Mouse (Mus musculus) hindbrain, embryonic 13.5 days (tissue): ENCODE data around the gene Aldh2. TPM values are rescaled to one million over a fixed set of nuclear protein-coding genes. Genes with fewer than 3 reads are reported as not detected.
"Not testable (repeated sequence)": the region's sequence is repeated elsewhere in the genome, so short reads cannot be mapped to it uniquely, and the experiment has no call there.

Source experiments
- ATAC-seq: fragments of 200-750 bp; cut with Nextera tagmentation; 2 replicates; pipeline ENCODE4 v1.8.0; 2017; ENCODE audit warnings: moderate TSS enrichment; ENCODE audit not compliant: low FRiP score
- H3K27ac ChIP-seq: fragments of 300-500 bp; sonication (generic); 2 replicates; pipeline ENCODE4 v1.5.1; 2015; ENCODE audit warnings: inconsistent platforms, mild to moderate bottlenecking, moderate library complexity
- H3K27me3 ChIP-seq: fragments of 300-500 bp; sonication (generic); 2 replicates; pipeline ENCODE4 v1.6.1; 2015; ENCODE audit warnings: mild to moderate bottlenecking, inconsistent platforms
- H3K36me3 ChIP-seq: fragments of 300-500 bp; sonication (generic); 2 replicates; pipeline ENCODE4 v1.6.1; 2015; ENCODE audit warnings: mild to moderate bottlenecking, inconsistent platforms
- H3K4me1 ChIP-seq: fragments of 300-500 bp; sonication (generic); replicated peaks from 2 replicates; pipeline ENCODE4 v1.6.1; 2015; ENCODE audit warnings: inconsistent platforms
- H3K4me2 ChIP-seq: fragments of 300-500 bp; sonication (generic); 2 replicates; pipeline ENCODE4 v1.6.1; 2015; ENCODE audit warnings: inconsistent platforms, mild to moderate bottlenecking, moderate library complexity
- H3K4me3 ChIP-seq: fragments of 300-500 bp; sonication (generic); 2 replicates; pipeline ENCODE4 v1.5.1; 2015; ENCODE audit warnings: mild to moderate bottlenecking, inconsistent platforms
- H3K9ac ChIP-seq: fragments of 300-500 bp; sonication (generic); 2 replicates; pipeline ENCODE4 v1.6.1; 2015; ENCODE audit warnings: mild to moderate bottlenecking, inconsistent platforms
- H3K9me3 ChIP-seq: fragments of 300-500 bp; sonication (generic); 2 replicates; pipeline ENCODE4 v1.6.1; 2016; ENCODE audit warnings: inconsistent platforms
- WGBS: fragments of 180-500 bp; shearing (Covaris S2); methylation state at CpG from one replicate; pipeline ENCODE4 v1.1.7; 2015; 5-methylcytosine and 5-hydroxymethylcytosine counted together
- polyA plus RNA-seq: library from polyadenylated mRNA; unstranded; fragments of >200 nt; fragmentation: Nextera tagmentation; extraction: Ambion mirVana; gene quantifications from 2 replicates; pipeline ENCODE4 v1.2.1, GENCODE M21; 2015

The Aldh2 gene
- polyA plus RNA-seq, 1 experiment from 2014 or later: 109 TPM

DNA sequence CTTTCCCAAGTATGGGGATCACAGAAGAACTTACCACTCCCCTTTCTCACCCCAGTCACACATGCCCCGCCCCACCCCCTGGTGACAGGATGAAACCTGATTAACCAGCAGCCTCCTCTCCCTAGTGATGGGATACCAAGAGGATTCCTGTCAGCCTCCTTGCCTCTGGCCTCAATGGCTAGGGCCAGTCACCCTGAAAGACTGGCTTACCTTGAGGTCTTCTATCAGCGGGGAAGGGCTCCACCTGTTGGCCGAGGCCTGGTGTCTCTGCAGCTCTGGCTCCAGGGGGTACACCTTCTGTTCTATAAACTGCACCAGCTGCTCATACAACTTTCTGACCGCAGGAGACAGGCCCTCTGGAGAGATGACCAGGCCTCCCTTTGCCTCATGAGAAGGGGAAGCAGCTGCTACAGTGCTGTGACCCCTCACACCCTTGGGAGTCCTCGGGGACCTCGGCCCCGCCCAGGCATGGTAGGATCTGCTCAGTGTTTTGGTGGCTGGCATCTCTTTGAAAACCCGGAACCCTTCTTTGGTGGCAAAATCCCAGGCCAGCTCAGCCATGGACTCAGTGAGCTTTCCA is 16.0 kb upstream of the Aldh2 start:
- ATAC-seq, H3K27ac ChIP-seq, H3K4me1 ChIP-seq, H3K4me3 ChIP-seq, H3K27me3 ChIP-seq, H3K9me3 ChIP-seq, H3K9ac ChIP-seq, H3K4me2 ChIP-seq, H3K36me3 ChIP-seq: not testable (repeated sequence)
- WGBS: 52% methylated on average over 8 of the region's 8 CpGs

DNA sequence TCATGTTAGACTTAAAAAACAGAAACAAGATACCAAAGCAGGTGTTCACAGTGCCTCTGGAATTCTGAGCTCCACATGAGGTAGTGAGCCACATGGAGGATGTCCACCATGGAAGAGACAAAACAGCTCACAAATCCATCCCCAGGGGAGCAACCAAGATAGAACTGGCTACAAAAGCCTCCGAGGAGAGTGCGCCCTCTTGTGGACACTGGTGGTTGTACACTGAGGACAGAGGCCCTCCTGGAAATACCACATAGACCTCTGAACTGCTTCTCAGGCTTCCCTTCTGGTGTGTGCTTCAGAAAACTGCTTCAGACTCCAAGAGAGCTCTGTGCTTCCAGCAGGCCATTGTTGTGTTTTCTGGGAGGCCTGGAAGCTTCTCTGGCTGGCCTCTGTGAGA is 12.5 kb upstream of the Aldh2 start:
- H3K36me3 ChIP-seq: no peaks in the 10 kb centered on the region
- H3K9ac ChIP-seq: no peak overlapping the region
- no peaks in the 10 kb centered on the region for H3K9me3 ChIP-seq
- 2% methylated on average over 2 of the region's 2 CpGs for WGBS
- no peak overlapping the region for H3K4me3 ChIP-seq
- no peak overlapping the region for H3K4me2 ChIP-seq
- H3K27me3 ChIP-seq: no peaks in the 10 kb centered on the region
- no peak overlapping the region for H3K27ac ChIP-seq
- 0 out of 2 replicates have a peak, but pooled peaks cover 4% of the 10 kb centered on the region for H3K4me1 ChIP-seq
- no peak for ATAC-seq

DNA sequence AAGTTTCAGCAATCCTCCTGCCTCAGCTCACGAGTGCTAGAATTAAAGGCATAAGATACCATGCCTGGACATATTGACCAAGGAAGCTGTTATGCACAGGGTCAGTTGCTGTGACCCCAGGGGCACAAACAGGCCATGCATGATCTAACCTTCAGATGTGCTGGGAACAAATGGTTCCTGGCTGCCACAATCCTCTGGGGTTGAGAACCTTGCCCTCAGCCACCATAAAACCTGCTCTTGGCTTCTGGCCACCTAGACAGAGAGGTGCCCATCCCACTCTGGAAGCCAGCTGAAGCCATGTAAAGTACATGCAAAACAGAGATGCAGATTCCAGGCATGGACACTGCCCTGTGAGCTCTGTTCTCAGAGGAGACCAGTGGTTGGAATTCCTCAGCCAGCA is 10.2 kb upstream of the Aldh2 start:
- WGBS: 84% methylated on average over 1 of the region's 1 CpGs
- H3K4me3 ChIP-seq, H3K36me3 ChIP-seq, H3K27ac ChIP-seq, H3K4me2 ChIP-seq, ATAC-seq, H3K9me3 ChIP-seq, H3K9ac ChIP-seq, H3K4me1 ChIP-seq, H3K27me3 ChIP-seq: not testable (repeated sequence)

DNA sequence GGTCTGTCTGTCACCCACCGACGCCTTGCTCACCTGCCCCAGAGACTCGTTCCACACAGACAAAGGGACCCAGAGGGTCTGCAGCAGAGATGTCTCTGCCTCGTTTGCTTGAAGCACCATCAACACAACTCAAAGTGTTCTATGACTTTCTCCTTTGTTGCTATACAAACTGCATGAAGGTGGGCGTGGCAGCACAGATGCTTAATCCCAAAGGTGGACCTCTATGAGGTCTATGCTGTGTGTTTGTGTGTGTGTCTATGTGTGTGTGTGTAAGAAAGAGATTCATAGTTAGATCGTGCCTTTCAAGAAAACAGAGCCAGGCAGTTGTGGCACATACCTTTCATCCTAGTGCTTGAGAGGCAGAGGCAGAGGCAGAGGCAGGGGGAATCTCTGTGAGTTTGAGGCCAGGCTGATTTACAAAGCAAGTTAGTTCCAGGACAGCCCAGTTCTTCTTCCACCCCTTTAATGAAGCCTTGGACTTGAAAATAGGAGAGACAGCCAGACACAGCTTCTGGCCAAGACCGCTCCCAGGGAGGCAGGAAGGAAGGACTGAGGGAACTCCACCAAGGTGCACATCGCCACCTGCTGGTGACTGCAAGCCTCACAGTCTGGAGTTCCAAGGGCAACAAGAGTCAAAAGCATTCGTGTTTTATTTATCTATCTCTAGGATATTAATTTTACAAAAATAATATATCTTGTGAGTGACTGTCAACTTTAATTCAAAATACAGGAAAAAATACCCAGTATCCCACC is 8.1 kb upstream of the Aldh2 start:
- WGBS: 35% methylated on average over 9 of the region's 9 CpGs
- Histone ChIP-seq H3K27me3 (no peaks in the 10 kb centered on the region), H3K36me3 (no peaks in the 10 kb centered on the region), H3K27ac (no peak overlapping the region), H3K9ac (no peak overlapping the region), H3K4me3 (no peak overlapping the region), H3K4me2 (no peak overlapping the region), H3K4me1 (0 out of 2 replicates have a peak, but pooled peaks cover 4% of the 10 kb centered on the region), H3K9me3 (no peaks in the 10 kb centered on the region)
- no peak for ATAC-seq

DNA sequence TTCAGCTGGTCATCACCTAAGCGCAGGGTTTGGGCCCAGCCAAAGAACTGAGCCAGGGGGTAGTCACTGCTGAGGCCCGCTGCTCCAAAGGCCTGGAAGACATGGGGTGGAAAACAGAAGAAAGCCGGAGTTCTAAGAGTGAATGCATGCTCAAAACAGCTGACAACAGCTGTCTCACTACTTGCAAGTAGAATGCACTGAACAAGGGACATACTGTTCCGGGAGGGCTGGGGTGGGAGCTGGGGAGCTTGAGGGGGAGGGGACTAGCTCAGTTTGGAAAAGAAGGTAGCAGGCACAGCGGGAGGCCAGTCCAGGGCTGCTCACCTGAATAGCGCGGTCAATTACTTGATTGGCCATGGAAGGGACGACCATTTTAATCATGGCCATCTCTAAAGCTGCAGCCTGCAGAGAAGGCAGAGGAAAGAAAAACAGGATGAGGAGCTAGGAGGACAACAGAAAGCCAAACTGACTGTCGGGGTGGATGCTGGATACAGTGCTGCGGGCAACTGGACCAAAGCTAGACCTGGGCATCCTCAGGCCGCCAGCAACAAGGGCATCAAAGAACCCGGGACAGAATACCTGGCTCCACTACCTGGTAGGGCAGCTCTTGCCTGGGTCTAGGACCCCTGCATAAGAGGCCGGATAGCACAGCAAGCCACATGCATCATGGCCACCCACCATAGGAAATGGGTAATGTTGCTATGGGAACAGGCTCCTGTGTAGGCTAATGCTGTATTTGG is 5.4 kb upstream of the Aldh2 start:
- H3K36me3 ChIP-seq: no peaks in the 10 kb centered on the region
- no peak for ATAC-seq
- peaks cover 10% of the 10 kb centered on the region for H3K4me1 ChIP-seq
- no peaks in the 10 kb centered on the region for H3K27me3 ChIP-seq
- no peak overlapping the region for H3K9ac ChIP-seq
- no peak overlapping the region for H3K4me2 ChIP-seq
- H3K27ac ChIP-seq: no peak overlapping the region
- H3K4me3 ChIP-seq: no peak overlapping the region
- WGBS: 65% methylated on average over 13 of the region's 13 CpGs
- H3K9me3 ChIP-seq: no peaks in the 10 kb centered on the region

DNA sequence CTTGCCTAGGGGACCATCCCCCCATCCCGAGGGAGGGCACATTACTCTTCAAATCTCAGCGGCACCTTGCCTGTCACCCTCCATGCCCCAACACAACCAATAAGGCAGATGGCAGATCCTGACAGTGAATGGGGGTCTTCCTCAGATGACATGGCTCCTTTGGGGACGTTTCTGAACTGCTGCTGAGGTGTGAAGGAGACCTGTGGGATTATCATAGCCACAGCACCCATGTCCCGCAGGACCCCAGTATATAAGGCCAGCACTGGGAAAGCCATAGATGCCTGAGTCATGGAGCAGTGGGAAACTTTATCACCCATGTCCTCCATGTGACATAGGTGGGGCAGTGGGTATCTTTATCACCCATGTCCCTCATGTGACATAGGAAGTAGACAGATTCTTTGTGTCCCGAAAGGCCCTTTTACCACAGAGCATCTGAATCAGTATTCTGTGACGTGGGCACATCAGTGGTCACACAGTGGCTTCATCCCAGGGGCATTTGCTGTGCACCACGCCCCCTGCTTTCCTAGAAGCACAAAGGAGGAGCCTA is 4.4 kb upstream of the Aldh2 start:
- no peaks in the 10 kb centered on the region for H3K36me3 ChIP-seq
- ATAC-seq: no peak
- WGBS: 80% methylated on average over 7 of the region's 7 CpGs
- no peaks in the 10 kb centered on the region for H3K27me3 ChIP-seq
- no peaks in the 10 kb centered on the region for H3K9me3 ChIP-seq
- H3K27ac ChIP-seq: no peak overlapping the region
- no peak overlapping the region for H3K9ac ChIP-seq
- H3K4me1 ChIP-seq: peaks cover 17% of the 10 kb centered on the region
- no peak overlapping the region for H3K4me2 ChIP-seq
- no peak overlapping the region for H3K4me3 ChIP-seq

DNA sequence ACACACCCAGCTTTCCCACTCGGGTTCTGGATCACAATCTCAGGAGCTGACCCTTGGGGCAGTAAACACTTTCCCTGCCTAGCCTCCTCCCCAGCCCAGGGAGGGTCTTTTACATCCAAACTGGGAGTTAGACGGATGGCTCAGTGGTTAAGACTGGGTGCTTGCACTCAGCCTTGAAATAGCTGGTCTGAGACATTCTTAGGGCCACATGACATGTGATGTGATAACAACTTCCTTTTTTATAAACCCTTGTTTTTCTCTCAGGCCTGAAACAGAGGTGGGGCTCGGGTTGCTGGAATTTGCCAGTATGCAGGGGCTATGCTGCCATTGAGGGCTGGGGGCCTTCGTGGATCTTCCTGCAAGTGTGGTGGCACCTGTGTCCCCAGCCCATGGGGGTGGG is 3.7 kb upstream of the Aldh2 start:
- Histone ChIP-seq H3K9ac (no peak overlapping the region), H3K27ac (no peak overlapping the region), H3K9me3 (no peaks in the 10 kb centered on the region), H3K36me3 (no peaks in the 10 kb centered on the region), H3K27me3 (0 out of 2 replicates have a peak, but pooled peaks cover 7% of the 10 kb centered on the region), H3K4me2 (no peak overlapping the region), H3K4me1 (peaks cover 25% of the 10 kb centered on the region), H3K4me3 (no peak overlapping the region)
- ATAC-seq: no peak
- WGBS: 78% methylated on average over 4 of the region's 4 CpGs

DNA sequence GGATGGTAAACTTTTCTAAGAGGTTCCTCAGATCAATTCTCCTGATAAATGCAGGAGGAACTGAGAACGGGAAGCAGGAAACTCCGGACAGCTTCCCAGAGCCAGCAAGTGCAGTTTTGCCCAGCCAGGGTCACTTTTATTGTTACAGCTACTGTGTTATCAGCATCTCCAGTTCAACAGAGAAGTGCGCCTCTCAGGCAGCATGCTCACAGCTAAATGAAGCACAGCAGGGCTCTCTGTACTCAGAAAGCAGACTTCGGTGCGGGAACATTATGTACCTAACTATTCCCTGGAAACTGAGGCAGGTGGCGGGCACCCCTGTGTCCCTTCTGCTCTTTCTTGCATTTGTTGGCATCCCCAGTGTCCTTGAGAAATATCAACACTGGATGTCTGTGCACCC is 2.6 kb upstream of the Aldh2 start:
- ATAC-seq: no peak
- 83% methylated on average over 6 of the region's 6 CpGs for WGBS

DNA sequence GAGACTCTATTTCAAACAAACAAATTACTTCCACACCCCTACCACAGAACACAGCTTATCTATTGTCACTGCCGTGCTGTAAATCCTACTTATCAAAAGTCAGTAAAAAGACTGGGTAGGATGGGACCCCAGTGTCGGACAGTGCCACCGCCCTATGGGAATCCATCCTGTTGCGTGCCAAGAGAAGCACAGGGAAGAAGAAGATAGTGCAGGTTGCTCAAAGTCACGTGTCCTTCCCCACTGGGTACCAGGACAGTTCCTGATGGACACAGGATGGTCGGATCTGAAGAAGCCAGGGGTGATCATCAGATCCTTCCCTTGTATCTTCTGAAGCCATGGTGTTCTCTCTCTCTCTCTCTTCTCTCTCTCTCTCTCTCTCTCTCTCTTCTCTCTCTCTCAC is 2.1 kb upstream of the Aldh2 start:
- H3K27ac ChIP-seq: no peak overlapping the region
- H3K4me2 ChIP-seq: no peak overlapping the region
- H3K9ac ChIP-seq: no peak overlapping the region
- H3K4me1 ChIP-seq: peaks cover 30% of the 10 kb centered on the region
- WGBS: 81% methylated on average over 6 of the region's 6 CpGs
- H3K27me3 ChIP-seq: 0 out of 2 replicates have a peak, but pooled peaks cover 7% of the 10 kb centered on the region
- H3K9me3 ChIP-seq: no peaks in the 10 kb centered on the region
- no peak for ATAC-seq
- H3K36me3 ChIP-seq: no peaks in the 10 kb centered on the region
- H3K4me3 ChIP-seq: no peak overlapping the region

More for the DNA sequence above, 2.6 kb upstream of the Aldh2 start:
- H3K27me3 ChIP-seq: 0 out of 2 replicates have a peak, but pooled peaks cover 7% of the 10 kb centered on the region
- H3K9me3 ChIP-seq: no peaks in the 10 kb centered on the region
- peaks cover 29% of the 10 kb centered on the region for H3K4me1 ChIP-seq
- no peak overlapping the region for H3K27ac ChIP-seq
- no peak overlapping the region for H3K4me3 ChIP-seq
- H3K36me3 ChIP-seq: no peaks in the 10 kb centered on the region
- H3K4me2 ChIP-seq: no peak overlapping the region
- H3K9ac ChIP-seq: no peak overlapping the region

DNA sequence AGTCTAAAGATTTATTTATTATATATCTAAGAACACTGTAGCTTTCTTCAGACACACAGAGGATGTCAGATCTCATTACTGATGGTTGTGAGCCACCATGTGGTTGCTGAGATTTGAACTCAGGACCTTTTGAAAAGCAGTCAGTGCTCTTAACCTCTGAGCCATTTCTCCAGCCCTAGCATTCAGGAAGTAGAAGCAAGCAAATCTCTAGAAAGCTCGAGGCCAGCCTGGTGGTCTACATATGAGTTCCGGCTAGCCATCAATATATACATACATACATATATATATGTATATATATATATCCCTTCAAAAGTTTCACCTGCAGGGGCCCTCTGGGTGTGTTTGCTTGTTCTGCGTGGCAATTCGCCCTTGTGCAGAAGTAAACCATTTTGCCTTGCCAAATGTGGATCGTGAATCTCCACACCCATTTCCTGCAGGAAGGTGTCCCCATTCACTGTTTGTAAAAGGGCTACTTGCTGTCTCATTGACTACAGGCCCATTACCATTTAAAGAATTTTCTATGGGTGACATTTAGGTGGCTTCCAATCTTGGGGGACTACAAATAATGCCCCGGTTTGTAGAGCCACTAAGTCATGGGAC is 1.2 kb upstream of the Aldh2 start:
- Histone ChIP-seq H3K9ac (no peak overlapping the region), H3K4me3 (peak overlapping the region; percentile 68; the same call in 1 of the 2 replicates), H3K9me3 (no peaks in the 10 kb centered on the region), H3K27me3 (0 out of 2 replicates have a peak, but pooled peaks cover 7% of the 10 kb centered on the region), H3K36me3 (no peaks in the 10 kb centered on the region), H3K27ac (peak overlapping the region; percentile 79; the same call in 1 of the 2 replicates), H3K4me2 (peak overlapping the region; percentile 95), H3K4me1 (peaks cover 30% of the 10 kb centered on the region)
- 85% methylated on average over 6 of the region's 6 CpGs for WGBS
- ATAC-seq: no peak

DNA sequence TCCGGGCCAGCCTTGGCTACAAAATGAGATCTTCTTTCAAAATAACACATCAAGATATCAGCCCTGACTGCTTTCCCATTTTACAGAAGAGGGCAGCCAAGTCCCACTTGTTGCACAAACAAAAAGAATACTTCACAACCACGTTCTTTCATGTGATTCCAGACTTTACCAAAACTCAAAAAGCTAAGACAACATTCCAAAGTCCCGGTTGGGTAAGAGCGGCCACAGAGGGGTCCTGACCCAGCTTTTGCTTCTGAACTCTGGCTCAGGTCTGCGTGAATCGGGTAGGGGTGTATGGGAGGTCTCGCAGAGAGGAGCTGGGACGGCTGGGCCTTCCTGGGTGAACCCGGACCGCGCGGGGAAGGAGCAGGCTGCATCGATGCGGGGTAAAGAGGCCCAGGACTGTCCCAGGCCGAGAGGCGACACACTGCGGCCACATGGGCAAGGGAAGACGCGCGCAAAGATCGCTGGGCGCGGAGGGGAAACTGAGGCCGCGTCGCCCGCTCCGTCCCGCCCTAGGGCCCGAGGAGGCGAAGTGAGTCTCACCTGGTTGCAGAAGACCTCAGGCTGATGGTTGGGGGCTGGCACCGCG is 712 bp downstream of the Aldh2 start:
- H3K27ac ChIP-seq: peak overlapping the region; percentile 79; the same call in 1 of the 2 replicates
- H3K4me2 ChIP-seq: peak overlapping the region; percentile 95
- no peaks in the 10 kb centered on the region for H3K36me3 ChIP-seq
- WGBS: 5% methylated on average over 32 of the region's 33 CpGs
- peak overlapping the region; percentile 84 for H3K9ac ChIP-seq
- H3K4me3 ChIP-seq: peak overlapping the region; percentile 68
- peaks cover 30% of the 10 kb centered on the region for H3K4me1 ChIP-seq
- H3K9me3 ChIP-seq: no peaks in the 10 kb centered on the region
- 0 out of 2 replicates have a peak, but pooled peaks cover 7% of the 10 kb centered on the region for H3K27me3 ChIP-seq
- peak; percentile 50 for ATAC-seq
